Mouse (Mus musculus) B cell, adult (primary cell): ENCODE measurements around the gene Prkcg. TPM values are rescaled to one million over a fixed set of nuclear protein-coding genes. Genes with fewer than 3 reads are reported as not detected.

ENCODE experiments used
- total RNA-seq: library from RNA; stranded (reverse); gene quantifications from 4 replicates; pipeline ENCODE4 v1.2.4, GENCODE M21; 2023; ENCODE audit not compliant: inconsistent age

Prkcg gene
- total RNA-seq = 8.6 to 15.9 TPM (median 12.7 TPM) in 4 replicates

DNA sequence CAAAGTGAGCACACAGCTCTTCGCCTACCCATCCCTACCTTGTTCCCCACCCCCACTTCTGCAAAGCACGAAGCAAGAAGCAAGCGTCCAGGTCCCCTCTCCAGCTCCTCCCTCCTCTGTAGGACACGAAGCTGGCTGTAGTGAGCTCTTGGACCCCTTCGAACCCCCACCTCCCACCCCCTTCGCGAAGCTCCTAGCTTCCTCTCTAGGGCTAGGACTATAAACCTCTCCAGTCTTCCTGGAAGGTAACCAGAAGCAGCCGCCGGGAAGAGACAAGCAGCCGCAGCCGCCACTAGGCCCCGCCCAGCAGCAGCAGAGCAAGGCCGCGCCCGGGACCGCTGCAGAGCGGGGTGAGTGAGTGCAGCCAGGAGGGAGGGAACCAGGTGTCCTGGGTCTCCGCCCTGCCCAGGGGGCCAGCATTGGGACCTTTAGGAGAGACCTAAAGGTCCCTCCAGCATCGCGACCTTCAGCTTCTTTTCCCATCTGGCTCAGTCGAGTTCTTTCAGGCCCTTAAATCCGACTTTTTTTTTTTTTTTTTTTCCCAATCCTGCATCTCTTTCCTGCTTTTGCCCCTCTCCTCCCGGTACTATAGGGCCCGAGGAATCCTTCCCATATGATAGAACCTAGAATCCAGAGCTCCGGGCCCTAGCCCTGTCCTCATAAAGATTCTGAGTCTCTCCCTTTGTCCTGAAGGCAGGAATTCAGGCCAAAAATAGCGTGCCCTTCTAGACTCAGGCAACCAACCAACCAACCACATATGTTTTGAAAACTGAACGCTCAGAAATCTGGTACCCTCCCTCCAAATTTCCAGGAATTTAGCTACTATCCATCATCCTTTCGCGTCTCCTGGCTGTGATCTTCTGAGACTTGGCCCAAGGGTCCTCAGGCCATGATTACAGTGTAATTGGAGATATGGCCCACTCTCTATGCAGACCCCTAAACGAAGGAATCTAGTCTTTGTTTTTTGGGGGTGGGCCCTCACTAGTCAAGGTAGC is at the start of gene Prkcg, which contains the start of gene Myadm:
Gene Prkcg (plus strand): TSS at position 204 of the 995 bp plus-strand sequence.
Gene Myadm (plus strand): TSS at position 105 of the 995 bp plus-strand sequence.

GRCm38 (mm10) chr7:3332619-3333521 is 43.9 kb downstream of the Prkcg start, which contains the start of gene Cacng7:
Cacng7 (plus strand) TSS chr7:3332955.

Other genes with a start within 250 kb of the Prkcg start
- gene AU018091, start 120.0 kb upstream of the Prkcg start, total RNA-seq = not detected in 4 replicates
- gene Nlrp12, start 39.4 kb upstream of the Prkcg start, total RNA-seq = not detected in 4 replicates
- 79.1 to 101 TPM (median 88.3 TPM) in 4 replicates for gene Myadm, start 99 bp upstream of the Prkcg start, total RNA-seq
- gene Cacng7, start 43.8 kb downstream of the Prkcg start, total RNA-seq = not detected in 4 replicates
- not detected in 4 replicates for gene Cacng8, start 101.5 kb downstream of the Prkcg start, total RNA-seq
- gene Cacng6, start 135.0 kb downstream of the Prkcg start, total RNA-seq = not detected in 4 replicates
- not detected in 4 replicates for gene Tarm1, start 213.4 kb downstream of the Prkcg start, total RNA-seq